Mouse (Mus musculus) myocyte (in vitro differentiated cells): ENCODE measurements around the gene Mt1. TPM values are rescaled to one million over a fixed set of nuclear protein-coding genes. Genes with fewer than 3 reads are reported as not detected.
"Not testable (repeated sequence)": the region's sequence is repeated elsewhere in the genome, so short reads cannot be mapped to it uniquely, and the experiment has no call there.

Experiments used
- H3K27me3 ChIP-seq: one replicate; pipeline ENCODE4 v1.6.1; 2011; ENCODE audit not compliant: control insufficient read depth, insufficient read depth, insufficient read length
- H3K36me3 ChIP-seq: one replicate; pipeline ENCODE4 v1.6.1; 2011; ENCODE audit not compliant: control insufficient read depth, insufficient read depth
- H3K4me2 ChIP-seq: one replicate; pipeline ENCODE4 v1.6.1; 2011; ENCODE audit warnings: low read depth, control low read depth
- H3K4me3 ChIP-seq: one replicate; pipeline ENCODE4 v1.5.1; 2011; ENCODE audit warnings: mild to moderate bottlenecking, control low read depth, moderate library complexity
- H3K79me2 ChIP-seq: one replicate; pipeline ENCODE4 v1.6.1; 2011; ENCODE audit not compliant: control insufficient read depth, insufficient read depth
- H3ac ChIP-seq: one replicate; pipeline ENCODE4 v1.6.1; 2011; ENCODE audit not compliant: control insufficient read depth, insufficient read length
- CEBPB ChIP-seq: IDR thresholded peaks from 2 replicates; pipeline ENCODE4 v1.6.1; 2011; ENCODE audit warnings: mild to moderate bottlenecking, moderate library complexity; ENCODE audit not compliant: poor library complexity, insufficient read depth, severe bottlenecking
- E2F4 ChIP-seq: IDR thresholded peaks from one replicate; pipeline ENCODE4 v1.6.1; 2011; ENCODE audit warnings: mild to moderate bottlenecking, control low read depth, moderate library complexity; ENCODE audit not compliant: insufficient read depth
- MAX ChIP-seq: IDR thresholded peaks from one replicate; pipeline ENCODE4 v1.6.1; 2011; ENCODE audit warnings: low read depth, mild to moderate bottlenecking, control low read depth
- MYOD1 ChIP-seq, 3 experiments: IDR thresholded peaks; one replicate each; pipeline ENCODE4 v1.6.1; 2011; ENCODE audit warnings: control low read depth in 2 of 3, low read depth in 2 of 3, mild to moderate bottlenecking in 2 of 3, moderate library complexity in 1 of 3; ENCODE audit not compliant: insufficient read length in 2 of 3, control insufficient read depth in 1 of 3
- MYOG ChIP-seq, 3 experiments: IDR thresholded peaks; one replicate each; pipeline ENCODE4 v1.6.1; 2011; ENCODE audit warnings: control low read depth in 2 of 3, low read depth in 2 of 3, mild to moderate bottlenecking in 2 of 3; ENCODE audit not compliant: insufficient read length in 2 of 3, control insufficient read depth in 1 of 3, insufficient read depth in 1 of 3
- POLR2A ChIP-seq: IDR thresholded peaks from one replicate; pipeline ENCODE4 v1.6.1; 2011; ENCODE audit warnings: low read depth, mild to moderate bottlenecking, control low read depth, moderate library complexity; ENCODE audit not compliant: insufficient read length
- POLR2AphosphoS2 ChIP-seq: IDR thresholded peaks from one replicate; pipeline ENCODE4 v1.6.1; 2011; ENCODE audit warnings: low read depth, control low read depth; ENCODE audit not compliant: insufficient read length
- REST ChIP-seq: IDR thresholded peaks from one replicate; pipeline ENCODE4 v1.6.1; 2011; ENCODE audit warnings: mild to moderate bottlenecking, control low read depth, moderate library complexity; ENCODE audit not compliant: insufficient read depth, insufficient read length
- SRF ChIP-seq: IDR thresholded peaks from one replicate; pipeline ENCODE4 v1.6.1; 2011; ENCODE audit warnings: low read depth; ENCODE audit not compliant: control insufficient read depth, insufficient read length
- TCF12 ChIP-seq: IDR thresholded peaks from one replicate; pipeline ENCODE4 v1.6.1; 2011; ENCODE audit warnings: mild to moderate bottlenecking, control low read depth; ENCODE audit not compliant: poor library complexity, insufficient read depth, severe bottlenecking
- TCF3 ChIP-seq: IDR thresholded peaks from one replicate; pipeline ENCODE4 v1.6.1; 2011; ENCODE audit warnings: low read depth, control low read depth; ENCODE audit not compliant: insufficient read length
- USF1 ChIP-seq: IDR thresholded peaks from one replicate; pipeline ENCODE4 v1.6.1; 2011; ENCODE audit warnings: low read depth, mild to moderate bottlenecking, control low read depth, moderate library complexity
- polyA plus RNA-seq: library from polyadenylated mRNA; unstranded; fragments of >200 nt; fragmentation: generic; extraction: Trizol; gene quantifications from one replicate; pipeline ENCODE4 v1.2.1, GENCODE M21; 2012; ENCODE audit warnings: missing spikeins

The Mt1 gene
- polyA plus RNA-seq, 1 experiment, result 1,165 TPM

GRCm38 (mm10) chr8:94150925-94151324 is 28.0 kb upstream of the Mt1 start:
- TF ChIP-seq CEBPB, result no peak
- TF ChIP-seq MYOD1 (IDR thresholded peaks at IDR 0.05; ENCODE audit: control insufficient read depth in 1 of 3, insufficient read length in 2 of 3, low read depth in 2 of 3), result no peak
- TF ChIP-seq SRF, result no peak
- no peak for TF ChIP-seq REST
- TF ChIP-seq TCF12, result no peak
- TF ChIP-seq E2F4, result no peak
- TF ChIP-seq MAX, result no peak
- no peak for TF ChIP-seq POLR2A
- TF ChIP-seq POLR2AphosphoS2, result no peak
- no peak for TF ChIP-seq TCF3
- Histone ChIP-seq H3K36me3 (no peaks in the 10 kb centered on the region), H3K4me2 (no peak overlapping the region), H3K27me3 (no peaks in the 10 kb centered on the region), H3K79me2 (no peaks in the 10 kb centered on the region), H3K4me3 (no peak overlapping the region), H3ac (no peak overlapping the region)

DNA sequence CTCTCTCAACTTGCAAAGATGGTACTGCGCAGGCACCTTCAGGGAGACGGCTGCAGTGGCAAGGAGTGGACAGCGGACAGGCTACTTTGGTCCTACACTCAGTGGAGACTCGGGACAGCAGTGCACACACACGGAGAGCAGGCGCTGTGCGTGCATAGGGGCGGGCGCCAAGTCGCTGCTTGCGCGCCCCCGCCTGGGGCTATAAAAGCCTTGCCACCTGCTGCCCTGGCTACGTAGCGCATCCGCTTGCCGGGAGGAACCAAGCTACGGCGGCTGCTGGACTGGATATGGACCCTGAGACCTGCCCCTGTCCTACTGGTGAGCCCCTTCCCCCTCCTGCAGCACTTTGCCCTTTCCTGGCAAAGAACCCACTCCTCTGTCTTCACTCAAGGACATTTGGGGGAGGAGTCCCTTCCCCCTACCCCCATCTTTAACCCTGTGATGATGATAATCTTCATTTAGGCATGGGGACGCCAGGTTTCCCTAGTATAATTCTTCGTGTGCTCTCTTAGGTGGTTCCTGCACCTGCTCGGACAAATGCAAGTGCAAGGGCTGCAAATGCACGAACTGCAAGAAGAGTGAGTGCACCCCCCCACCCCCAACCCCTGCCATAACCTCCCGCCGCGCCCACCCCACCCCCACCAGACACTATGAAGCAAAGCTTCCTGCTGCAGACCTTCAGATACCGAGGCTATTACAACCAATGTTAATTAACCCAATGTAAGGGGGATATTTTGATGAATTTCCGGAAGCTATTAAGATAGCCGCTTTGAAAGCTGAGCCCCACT is 26.2 kb upstream of the Mt1 start, which contains the start of gene Mt3:
Gene Mt3 (plus strand): TSS at position 95 of the 788 bp plus-strand sequence.
- H3K4me3 ChIP-seq, result no peak within 1 kb of the TSS
- TF ChIP-seq MYOG (IDR thresholded peaks at IDR 0.05; ENCODE audit: control insufficient read depth in 1 of 3, insufficient read depth in 1 of 3, insufficient read length in 2 of 3, low read depth in 2 of 3) (no peak), E2F4 (no peak), CEBPB (no peak), TCF3 (no peak), TCF12 (no peak), MAX (no peak), USF1 (no peak), POLR2AphosphoS2 (no peak), REST (no peak), SRF (no peak), POLR2A (no peak), MYOD1 (IDR thresholded peaks at IDR 0.05; ENCODE audit: control insufficient read depth in 1 of 3, insufficient read length in 2 of 3, low read depth in 2 of 3) (no peak)
- no peaks in the 10 kb centered on the region for H3K79me2 ChIP-seq

GRCm38 (mm10) chr8:94153451-94153850 is 25.4 kb upstream of the Mt1 start:
- Histone ChIP-seq H3K79me2 (no peaks in the 10 kb centered on the region), H3K4me2 (no peak overlapping the region), H3K36me3 (no peaks in the 10 kb centered on the region), H3K4me3 (no peak overlapping the region), H3K27me3 (no peaks in the 10 kb centered on the region), H3ac (no peak overlapping the region)
- TF ChIP-seq SRF, result no peak

More for the DNA sequence above, 26.2 kb upstream of the Mt1 start, which contains the start of gene Mt3:
- Histone ChIP-seq H3ac (no peak within 1 kb of the TSS), H3K27me3 (no peaks in the 10 kb centered on the region), H3K36me3 (no peaks in the 10 kb centered on the region), H3K4me2 (no peak within 1 kb of the TSS)

GRCm38 (mm10) chr8:94154537-94154936 is 24.3 kb upstream of the Mt1 start:
- H3K4me3 ChIP-seq, result no peak overlapping the region
- H3K79me2 ChIP-seq, result no peaks in the 10 kb centered on the region
- TF ChIP-seq POLR2AphosphoS2 (no peak), REST (no peak), MAX (no peak), TCF12 (no peak), SRF (no peak), CEBPB (no peak), E2F4 (no peak), USF1 (no peak), MYOD1 (IDR thresholded peaks at IDR 0.05; ENCODE audit: control insufficient read depth in 1 of 3, insufficient read length in 2 of 3, low read depth in 2 of 3) (no peak), TCF3 (no peak), POLR2A (no peak), MYOG (IDR thresholded peaks at IDR 0.05; ENCODE audit: control insufficient read depth in 1 of 3, insufficient read depth in 1 of 3, insufficient read length in 2 of 3, low read depth in 2 of 3) (no peak)
- H3K36me3 ChIP-seq, result no peaks in the 10 kb centered on the region
- no peak overlapping the region for H3ac ChIP-seq
- no peaks in the 10 kb centered on the region for H3K27me3 ChIP-seq
- no peak overlapping the region for H3K4me2 ChIP-seq

DNA sequence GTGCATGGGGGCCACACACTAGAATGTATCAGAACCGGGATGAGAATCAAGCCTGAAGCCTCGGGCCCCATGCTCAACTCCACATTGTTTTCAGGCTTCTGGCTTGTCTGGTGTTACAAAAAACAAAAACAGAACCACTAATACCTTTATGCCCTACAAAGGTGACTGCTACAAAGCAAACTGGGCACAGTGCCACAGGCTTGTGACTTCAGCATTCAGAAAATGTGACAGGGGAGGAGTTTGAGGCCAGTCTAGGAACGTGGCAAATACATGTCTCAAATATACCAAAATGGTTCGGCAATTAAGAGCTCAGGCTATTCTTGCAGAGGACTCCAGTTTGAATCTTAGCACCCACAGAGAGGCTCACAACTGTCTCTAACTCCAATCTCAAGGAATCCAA is 22.8 kb upstream of the Mt1 start:
- H3K4me3 ChIP-seq, result no peak overlapping the region
- no peak overlapping the region for H3K4me2 ChIP-seq
- H3ac ChIP-seq, result no peak overlapping the region
- H3K36me3 ChIP-seq, result no peaks in the 10 kb centered on the region
- H3K79me2 ChIP-seq, result no peaks in the 10 kb centered on the region
- TF ChIP-seq MAX (no peak), POLR2AphosphoS2 (no peak), TCF12 (no peak), MYOG (IDR thresholded peaks at IDR 0.05; ENCODE audit: control insufficient read depth in 1 of 3, insufficient read depth in 1 of 3, insufficient read length in 2 of 3, low read depth in 2 of 3) (no peak), E2F4 (no peak), SRF (no peak), REST (no peak), TCF3 (no peak), CEBPB (no peak), POLR2A (no peak), USF1 (no peak), MYOD1 (IDR thresholded peaks at IDR 0.05; ENCODE audit: control insufficient read depth in 1 of 3, insufficient read length in 2 of 3, low read depth in 2 of 3) (no peak)
- no peaks in the 10 kb centered on the region for H3K27me3 ChIP-seq

DNA sequence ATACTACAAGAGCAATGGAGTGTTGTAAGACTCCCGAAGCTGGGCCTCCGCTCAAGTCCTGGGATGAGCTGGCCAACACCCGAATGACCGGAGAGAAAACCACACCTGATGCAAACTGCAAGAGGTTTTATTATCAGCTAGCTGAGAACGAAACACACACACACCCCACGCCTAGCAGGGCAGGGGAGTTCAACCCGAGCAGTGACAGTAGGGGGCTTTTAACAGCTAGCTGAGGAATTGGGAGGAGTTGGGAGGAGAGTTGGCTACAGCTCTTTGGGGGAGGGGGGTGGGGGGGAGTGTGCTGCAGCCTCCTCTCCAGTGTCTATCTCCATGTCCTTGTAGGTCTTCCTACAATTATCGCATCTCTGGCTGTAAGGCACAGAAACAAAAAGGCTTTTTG is 13.1 kb upstream of the Mt1 start:
- H3K4me3 ChIP-seq, H3K79me2 ChIP-seq, H3K4me2 ChIP-seq, H3ac ChIP-seq, H3K27me3 ChIP-seq, H3K36me3 ChIP-seq: not testable (repeated sequence)
